In the genomic region with DNA sequence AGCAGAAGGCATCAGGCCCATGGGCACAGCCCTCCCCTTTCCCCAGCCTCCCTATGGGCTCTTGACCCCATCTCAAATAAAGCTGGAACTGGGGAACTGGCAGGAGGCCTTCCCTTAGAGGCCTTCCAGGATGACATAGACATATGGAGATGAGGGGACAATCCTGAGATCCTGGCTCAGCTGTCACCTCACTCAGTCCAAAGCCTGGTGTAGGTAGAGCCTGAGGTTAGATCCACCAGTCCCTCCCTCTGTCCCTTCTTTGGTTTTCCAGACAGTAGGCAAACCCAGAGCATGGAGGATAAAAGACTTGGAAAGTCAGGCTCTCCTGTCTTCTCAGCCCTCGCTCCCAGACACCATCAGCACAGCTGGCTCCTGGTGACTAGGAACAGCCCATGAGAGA, we compare ENCODE assay signal across 16 mouse cellular contexts. TPM values are rescaled to one million over a fixed set of nuclear protein-coding genes. Genes with fewer than 3 reads are reported as not detected.
DNase-seq lines count a peak whose midpoint lies in the region; ATAC-seq lines count a peak whose summit lies in the region.
"Had no signal": no experiment of that assay in that cellular context is flagged by ENCODE, and none has a peak within 500 bp of the region (broad histone marks: within the 10 kb centered on the region; RNA-seq: fewer than 3 reads in every experiment).

No protein-coding gene starts in this region.

- peak overlapping the region; percentile 69; the same call in 1 of the 2 replicates for H3K27ac ChIP-seq in hindbrain, embryonic 11.5 days (ENCODE audit: low read depth, low read length)
- peak overlapping the region; percentile 66 for H3K27ac ChIP-seq in midbrain, embryonic 14.5 days (replicated peaks; ENCODE audit: low read depth, low read length)
- no peak overlapping the region for H3K27ac ChIP-seq in intestine, embryonic 16.5 days (ENCODE audit: low read length)
- H3K27ac ChIP-seq in kidney, embryonic 16.5 days (ENCODE audit: low read length), result no peak overlapping the region
- H3K27ac ChIP-seq: heart, adult 2 months; kidney, embryonic 15.5 days had no signal

- H3K9ac ChIP-seq in hindbrain, embryonic 11.5 days (ENCODE audit: low read depth, low read length), result no peak overlapping the region
- peak overlapping the region; percentile 55; the same call in 1 of the 2 replicates for H3K9ac ChIP-seq in midbrain, embryonic 14.5 days (replicated peaks; ENCODE audit: low read length)
- no peak overlapping the region for H3K9ac ChIP-seq in intestine, embryonic 16.5 days (ENCODE audit: low read depth, low read length)
- no peak overlapping the region for H3K9ac ChIP-seq in kidney, embryonic 16.5 days (replicated peaks; ENCODE audit: low read length)
- H3K9ac ChIP-seq: kidney, embryonic 15.5 days; limb, embryonic 12.5 days had no signal

- no peak for DNase-seq in hindbrain, embryonic 11.5 days (ENCODE audit: low spot score)
- no peak for DNase-seq in midbrain, embryonic 14.5 days
- no peak for DNase-seq in retina, embryonic 14.5 days (ENCODE audit: low spot score)
- DNase-seq: embryo, embryonic 11 days; heart, adult 2 months; lung, postnatal 36 days; thymus, postnatal 25 days had no signal

- H3K27me3 ChIP-seq in megakaryocyte, embryonic 14.5 days (replicated peaks), result no peaks in the 10 kb centered on the region
- peaks cover 16% of the 10 kb centered on the region for H3K27me3 ChIP-seq in hindbrain, embryonic 11.5 days (ENCODE audit: control insufficient read depth, insufficient read depth, low read length)
- peaks cover 4% of the 10 kb centered on the region; the same call in 1 of the 2 replicates for H3K27me3 ChIP-seq in midbrain, embryonic 14.5 days (ENCODE audit: control insufficient read depth, insufficient read depth, low read length)
- peaks cover 12% of the 10 kb centered on the region; the same call in 1 of the 2 replicates for H3K27me3 ChIP-seq in intestine, embryonic 16.5 days (replicated peaks; ENCODE audit: control insufficient read depth, insufficient read depth, low read length)
- peaks cover 33% of the 10 kb centered on the region for H3K27me3 ChIP-seq in kidney, embryonic 16.5 days (ENCODE audit: insufficient read depth, low read length)

- no peak for ATAC-seq in megakaryocyte, adult 5-6 weeks (ENCODE audit: poor library complexity, severe bottlenecking)
- no peak for ATAC-seq in hindbrain, embryonic 11.5 days (ENCODE audit: low FRiP score)
- ATAC-seq in midbrain, embryonic 14.5 days (ENCODE audit: low FRiP score, low TSS enrichment), result no peak
- ATAC-seq in intestine, embryonic 16.5 days, result no peak
- ATAC-seq in kidney, embryonic 16.5 days (ENCODE audit: low FRiP score, low TSS enrichment), result no peak
- ATAC-seq: CD4-positive, CD25-positive, alpha-beta regulatory T cell, adult 4 months had no signal

- peak overlapping the region; percentile 96 for H3K4me3 ChIP-seq in megakaryocyte, embryonic 14.5 days (replicated peaks)
- no peak overlapping the region for H3K4me3 ChIP-seq in hindbrain, embryonic 11.5 days (ENCODE audit: low read depth, low read length)
- no peak overlapping the region for H3K4me3 ChIP-seq in midbrain, embryonic 14.5 days (replicated peaks; ENCODE audit: low read depth, low read length)
- no peak overlapping the region for H3K4me3 ChIP-seq in intestine, embryonic 16.5 days (ENCODE audit: low read length)
- H3K4me3 ChIP-seq in kidney, embryonic 16.5 days (ENCODE audit: low read length), result no peak overlapping the region
- H3K4me3 ChIP-seq: erythroblast, embryonic 14.5 days; heart, adult 2 months; kidney, embryonic 15.5 days; limb, embryonic 12.5 days had no signal

- H3K9me3 ChIP-seq in megakaryocyte, embryonic 14.5 days, result no peaks in the 10 kb centered on the region
- no peaks in the 10 kb centered on the region for H3K9me3 ChIP-seq in hindbrain, embryonic 11.5 days (ENCODE audit: control insufficient read depth, low read length)
- H3K9me3 ChIP-seq in midbrain, embryonic 14.5 days (ENCODE audit: control insufficient read depth, low read length), result no peaks in the 10 kb centered on the region
- no peaks in the 10 kb centered on the region for H3K9me3 ChIP-seq in intestine, embryonic 16.5 days (ENCODE audit: control insufficient read depth, low read length)
- no peaks in the 10 kb centered on the region for H3K9me3 ChIP-seq in kidney, embryonic 16.5 days (ENCODE audit: low read length)
- H3K9me3 ChIP-seq: kidney, embryonic 15.5 days; limb, embryonic 12.5 days had no signal

- 38% methylated on average over 1 of the region's 1 CpGs for WGBS in hindbrain, embryonic 11.5 days
- 19% methylated on average over 1 of the region's 1 CpGs for WGBS in midbrain, embryonic 14.5 days
- WGBS in intestine, embryonic 16.5 days, result 50% methylated on average over 1 of the region's 1 CpGs
- 50% methylated on average over 1 of the region's 1 CpGs for WGBS in kidney, embryonic 16.5 days

- H3K4me1 ChIP-seq in megakaryocyte, embryonic 14.5 days, result peaks cover 91% of the 10 kb centered on the region
- peaks cover 11% of the 10 kb centered on the region for H3K4me1 ChIP-seq in hindbrain, embryonic 11.5 days (replicated peaks; ENCODE audit: control insufficient read depth, insufficient read depth, low read length)
- peaks cover 41% of the 10 kb centered on the region for H3K4me1 ChIP-seq in midbrain, embryonic 14.5 days (ENCODE audit: control insufficient read depth, insufficient read depth, low read length)
- peaks cover 37% of the 10 kb centered on the region for H3K4me1 ChIP-seq in intestine, embryonic 16.5 days (ENCODE audit: control insufficient read depth, insufficient read depth, low read length)
- H3K4me1 ChIP-seq in kidney, embryonic 16.5 days (ENCODE audit: insufficient read depth, low read length), result peaks cover 44% of the 10 kb centered on the region

- H3K36me3 ChIP-seq in megakaryocyte, embryonic 14.5 days (replicated peaks; ENCODE audit: low read length), result peaks cover 27% of the 10 kb centered on the region
- no peaks in the 10 kb centered on the region for H3K36me3 ChIP-seq in hindbrain, embryonic 11.5 days (ENCODE audit: control insufficient read depth, insufficient read depth, low read length)
- H3K36me3 ChIP-seq in midbrain, embryonic 14.5 days (ENCODE audit: control insufficient read depth, insufficient read depth, low read length), result peaks cover 25% of the 10 kb centered on the region
- no peaks in the 10 kb centered on the region for H3K36me3 ChIP-seq in intestine, embryonic 16.5 days (ENCODE audit: control insufficient read depth, insufficient read depth, low read length)
- H3K36me3 ChIP-seq in kidney, embryonic 16.5 days (ENCODE audit: insufficient read depth, low read length), result no peaks in the 10 kb centered on the region
- H3K36me3 ChIP-seq: kidney, embryonic 15.5 days; limb, embryonic 12.5 days had no signal

- H3K4me2 ChIP-seq in hindbrain, embryonic 11.5 days (replicated peaks; ENCODE audit: low read depth, low read length), result no peak overlapping the region
- H3K4me2 ChIP-seq in midbrain, embryonic 14.5 days (ENCODE audit: low read length), result peak overlapping the region; percentile 43
- H3K4me2 ChIP-seq in intestine, embryonic 16.5 days (ENCODE audit: low read depth, low read length), result no peak overlapping the region
- no peak overlapping the region for H3K4me2 ChIP-seq in kidney, embryonic 16.5 days (replicated peaks; ENCODE audit: low read depth, low read length)
- H3K4me2 ChIP-seq: kidney, embryonic 15.5 days; limb, embryonic 12.5 days had no signal

RNA-seq across cellular contexts. Expression of a gene that starts 4.7 kb away (rescaled TPM):
- 8.9 and 10.8 TPM in 2 replicates for polyA plus RNA-seq in megakaryocyte, embryonic 14.5 days (2012; ENCODE audit: insufficient read depth, low replicate concordance)
- 0.11 TPM in 1 of 2 replicates, not detected in the other for total RNA-seq in megakaryocyte, adult 5-6 weeks (2015)
- 1.1 TPM in 1 of 2 replicates, not detected in the other for total RNA-seq in megakaryocyte, adult 5-6 weeks (2017)
- 7.3 and 9.1 TPM in 2 replicates for polyA plus RNA-seq in hindbrain, embryonic 11.5 days (2014; fragmentation: Nextera tagmentation; extraction: Ambion mirVana)
- polyA plus RNA-seq in midbrain, embryonic 14.5 days (2014; fragmentation: Nextera tagmentation; extraction: Ambion mirVana), result 17.4 and 18.9 TPM in 2 replicates
- polyA plus RNA-seq in intestine, embryonic 16.5 days (2015; fragmentation: Nextera tagmentation; extraction: Ambion mirVana), result 0.98 and 1.2 TPM in 2 replicates
- 0.55 and 0.94 TPM in 2 replicates for polyA plus RNA-seq in kidney, embryonic 16.5 days (2015; fragmentation: Nextera tagmentation; extraction: Ambion mirVana)
- total RNA-seq: gastrocnemius, adult 18-20 months had no signal

RNA-seq across cellular contexts. Expression of a gene that starts 9.2 kb away (rescaled TPM):
- 209 and 434 TPM in 2 replicates for polyA plus RNA-seq in megakaryocyte, embryonic 14.5 days (2012; ENCODE audit: insufficient read depth, low replicate concordance)
- 4.8 and 5.0 TPM in 2 replicates for total RNA-seq in megakaryocyte, adult 5-6 weeks (2015)
- 2.6 and 5.2 TPM in 2 replicates for total RNA-seq in megakaryocyte, adult 5-6 weeks (2017)
- polyA plus RNA-seq in hindbrain, embryonic 11.5 days (2014; fragmentation: Nextera tagmentation; extraction: Ambion mirVana), result 0.99 and 1.4 TPM in 2 replicates
- polyA plus RNA-seq in midbrain, embryonic 14.5 days (2014; fragmentation: Nextera tagmentation; extraction: Ambion mirVana), result 2.5 and 3.6 TPM in 2 replicates
- polyA plus RNA-seq in intestine, embryonic 16.5 days (2015; fragmentation: Nextera tagmentation; extraction: Ambion mirVana), result 11.5 and 13.5 TPM in 2 replicates
- 6.6 and 7.5 TPM in 2 replicates for polyA plus RNA-seq in kidney, embryonic 16.5 days (2015; fragmentation: Nextera tagmentation; extraction: Ambion mirVana)

RNA-seq across cellular contexts. Expression of a gene that starts 22.2 kb away (rescaled TPM):
- polyA plus RNA-seq in megakaryocyte, embryonic 14.5 days (2012; ENCODE audit: insufficient read depth, low replicate concordance), result 241 and 376 TPM in 2 replicates
- 2.9 and 4.2 TPM in 2 replicates for total RNA-seq in megakaryocyte, adult 5-6 weeks (2015)
- 1.1 and 2.4 TPM in 2 replicates for total RNA-seq in megakaryocyte, adult 5-6 weeks (2017)
- polyA plus RNA-seq in hindbrain, embryonic 11.5 days (2014; fragmentation: Nextera tagmentation; extraction: Ambion mirVana), result 0.35 and 0.37 TPM in 2 replicates
- polyA plus RNA-seq in midbrain, embryonic 14.5 days (2014; fragmentation: Nextera tagmentation; extraction: Ambion mirVana), result 0.89 TPM in 1 of 2 replicates, not detected in the other
- polyA plus RNA-seq in intestine, embryonic 16.5 days (2015; fragmentation: Nextera tagmentation; extraction: Ambion mirVana), result 2.4 and 2.5 TPM in 2 replicates
- 1.3 and 7.7 TPM in 2 replicates for polyA plus RNA-seq in kidney, embryonic 16.5 days (2015; fragmentation: Nextera tagmentation; extraction: Ambion mirVana)

RNA-seq across cellular contexts. Expression of a gene that starts 34.7 kb away (rescaled TPM):
- 0.77 TPM in 1 of 2 replicates, not detected in the other for polyA plus RNA-seq in megakaryocyte, embryonic 14.5 days (2012; ENCODE audit: insufficient read depth, low replicate concordance)
- 0.36 and 0.89 TPM in 2 replicates for total RNA-seq in megakaryocyte, adult 5-6 weeks (2015)
- 0.18 TPM in 1 of 2 replicates, not detected in the other for total RNA-seq in megakaryocyte, adult 5-6 weeks (2017)
- 0.36 and 0.45 TPM in 2 replicates for polyA plus RNA-seq in hindbrain, embryonic 11.5 days (2014; fragmentation: Nextera tagmentation; extraction: Ambion mirVana)
- polyA plus RNA-seq in midbrain, embryonic 14.5 days (2014; fragmentation: Nextera tagmentation; extraction: Ambion mirVana), result 0.11 and 0.20 TPM in 2 replicates
- polyA plus RNA-seq in intestine, embryonic 16.5 days (2015; fragmentation: Nextera tagmentation; extraction: Ambion mirVana), result 19.2 and 20.9 TPM in 2 replicates
- 3.3 and 4.2 TPM in 2 replicates for polyA plus RNA-seq in kidney, embryonic 16.5 days (2015; fragmentation: Nextera tagmentation; extraction: Ambion mirVana)

RNA-seq across cellular contexts. Expression of a gene that starts 56.1 kb away (rescaled TPM):
- 14.0 and 14.8 TPM in 2 replicates for polyA plus RNA-seq in megakaryocyte, embryonic 14.5 days (2012; ENCODE audit: insufficient read depth, low replicate concordance)
- 46.8 and 51.2 TPM in 2 replicates for total RNA-seq in megakaryocyte, adult 5-6 weeks (2015)
- total RNA-seq in megakaryocyte, adult 5-6 weeks (2017), result 54.8 and 56.8 TPM in 2 replicates
- polyA plus RNA-seq in hindbrain, embryonic 11.5 days (2014; fragmentation: Nextera tagmentation; extraction: Ambion mirVana), result 41.3 and 42.5 TPM in 2 replicates
- polyA plus RNA-seq in midbrain, embryonic 14.5 days (2014; fragmentation: Nextera tagmentation; extraction: Ambion mirVana), result 60.4 and 70.3 TPM in 2 replicates
- polyA plus RNA-seq in intestine, embryonic 16.5 days (2015; fragmentation: Nextera tagmentation; extraction: Ambion mirVana), result 68.0 and 70.5 TPM in 2 replicates
- 77.6 and 78.5 TPM in 2 replicates for polyA plus RNA-seq in kidney, embryonic 16.5 days (2015; fragmentation: Nextera tagmentation; extraction: Ambion mirVana)

Comparison
In these comparisons a context has a peak if more than half of its experiments do, and no peak if none do; other contexts are left out.
1. H3K27ac ChIP-seq: peak in hindbrain, embryonic 11.5 days (single experiment) and midbrain, embryonic 14.5 days (single experiment); none in intestine, embryonic 16.5 days (single experiment) and kidney, embryonic 16.5 days (single experiment).
2. RNA of a gene that starts 9.2 kb away (polyA plus RNA-seq): 209 to 434 TPM in megakaryocyte, embryonic 14.5 days; 11.5 to 13.5 TPM in intestine, embryonic 16.5 days, 6.6 to 7.5 TPM in kidney, embryonic 16.5 days, 2.5 to 3.6 TPM in midbrain, embryonic 14.5 days and 0.99 to 1.4 TPM in hindbrain, embryonic 11.5 days; every median in the first group is over 10 times any median in the second.
3. RNA of a gene that starts 22.2 kb away (polyA plus RNA-seq): 241 to 376 TPM in megakaryocyte, embryonic 14.5 days; 1.3 to 7.7 TPM in kidney, embryonic 16.5 days, 2.4 to 2.5 TPM in intestine, embryonic 16.5 days, 0.35 to 0.37 TPM in hindbrain, embryonic 11.5 days and 0.89 TPM in midbrain, embryonic 14.5 days; every median in the first group is over 10 times any median in the second.